Mouse (Mus musculus) cortical plate, adult 2 months (tissue): ENCODE data around the gene Proser1. TPM values are rescaled to one million over a fixed set of nuclear protein-coding genes. Genes with fewer than 3 reads are reported as not detected.
A peak's percentile ranks its signal among the peaks of the same experiment; 100 is the strongest.

Source experiments
- H3K27ac ChIP-seq: fragments of 200-500 bp; 2 replicates; pipeline ENCODE4 v1.5.1; 2012; ENCODE audit warnings: low read length, control low read depth, inconsistent platforms; ENCODE audit not compliant: insufficient read depth
- H3K4me1 ChIP-seq: fragments of 200-500 bp; 2 replicates; pipeline ENCODE4 v1.6.1; 2011; ENCODE audit warnings: low read length; ENCODE audit not compliant: control insufficient read depth, insufficient read depth
- H3K4me3 ChIP-seq: fragments of 200-500 bp; 2 replicates; pipeline ENCODE4 v1.5.1; 2011; ENCODE audit warnings: mild to moderate bottlenecking, low read length, control low read depth; ENCODE audit not compliant: insufficient read depth
- CTCF ChIP-seq: fragments of 200-500 bp; IDR thresholded peaks from 2 replicates; pipeline ENCODE4 v1.5.1; 2011; ENCODE audit warnings: mild to moderate bottlenecking, control low read depth, low read length; ENCODE audit not compliant: insufficient read depth; ENCODE audit errors: extremely low read depth
- POLR2A ChIP-seq: fragments of 200-500 bp; IDR thresholded peaks from 2 replicates; pipeline ENCODE4 v1.6.1; 2011; ENCODE audit warnings: mild to moderate bottlenecking, low read length, control low read depth; ENCODE audit not compliant: insufficient read depth; ENCODE audit errors: extremely low read depth
- polyA plus RNA-seq: library from polyadenylated mRNA; depleted of rRNA; stranded (reverse); fragments of >200 nt; gene quantifications from 2 replicates; pipeline ENCODE4 v1.2.3, GENCODE M21; 2012; rRNA removed

Gene Proser1
- polyA plus RNA-seq, 1 experiment: 12.6 TPM

DNA sequence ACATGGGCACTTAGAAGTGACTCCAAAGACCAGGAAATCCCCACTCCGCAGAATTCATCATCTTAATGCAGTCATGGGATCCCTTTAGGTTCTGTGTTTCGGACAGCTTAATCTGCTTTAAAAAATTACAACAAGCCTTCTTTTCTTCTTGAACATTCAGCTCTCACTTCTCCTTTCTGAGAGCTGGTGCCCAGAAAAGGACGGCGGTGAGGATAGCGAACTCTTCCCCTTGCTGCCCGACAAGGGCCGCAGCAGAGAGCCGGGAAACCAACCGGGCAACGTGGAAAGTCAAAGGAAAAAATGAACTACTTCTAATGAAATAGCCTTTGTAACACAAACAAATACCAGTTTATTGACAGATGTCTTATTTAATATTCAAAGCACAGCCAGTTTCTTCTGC lies 59.3 kb downstream of the Proser1 start:
- Histone ChIP-seq H3K4me3 (no peak overlapping the region), H3K27ac (no peak overlapping the region), H3K4me1 (no peaks in the 10 kb centered on the region)
- TF ChIP-seq CTCF (no peak), POLR2A (no peak)

DNA sequence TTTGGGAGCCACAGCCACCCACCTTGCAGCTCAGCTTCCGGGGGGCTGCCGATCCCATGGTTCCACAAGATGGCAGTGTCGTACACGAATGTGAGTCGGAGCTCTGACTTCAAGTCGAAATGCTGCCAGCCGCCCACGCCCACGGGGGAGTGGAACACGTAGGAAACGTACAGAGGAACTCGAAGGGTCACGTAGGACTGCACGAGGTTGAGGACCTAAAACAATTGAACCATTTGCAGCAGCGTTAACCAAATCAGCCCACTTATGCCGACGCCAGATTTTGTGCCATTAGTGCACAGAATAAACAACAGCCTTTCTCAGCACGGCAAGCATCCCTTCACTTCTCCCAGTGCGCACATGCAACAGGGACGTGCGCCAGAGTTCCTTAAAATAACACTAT lies 62.3 kb downstream of the Proser1 start:
- TF ChIP-seq CTCF (peak; percentile 66), POLR2A (no peak)
- Histone ChIP-seq H3K27ac (no peak overlapping the region), H3K4me1 (no peaks in the 10 kb centered on the region), H3K4me3 (peak overlapping the region; percentile 30)

DNA sequence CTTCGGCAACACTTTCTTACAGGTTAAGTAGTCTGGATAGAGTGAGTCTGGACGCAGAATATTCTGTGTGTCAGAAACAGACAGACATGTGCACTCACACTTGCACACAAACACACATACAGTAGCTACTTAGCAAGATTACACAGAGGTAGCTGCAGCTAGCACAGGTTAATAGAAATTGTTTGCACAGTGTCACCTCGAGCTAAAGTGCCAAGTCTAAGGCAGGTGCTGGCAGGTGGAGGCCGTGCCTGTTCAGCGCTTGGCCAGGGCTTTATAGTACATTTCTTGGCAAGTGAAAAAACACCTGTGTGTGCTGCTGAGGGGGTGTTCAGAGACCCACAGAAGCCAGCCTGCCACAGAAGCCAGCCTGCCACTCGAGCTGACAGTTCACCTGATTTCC lies 66.8 kb downstream of the Proser1 start:
- Histone ChIP-seq H3K4me3 (no peak overlapping the region), H3K27ac (no peak overlapping the region), H3K4me1 (no peaks in the 10 kb centered on the region)
- TF ChIP-seq CTCF (no peak), POLR2A (no peak)

Other genes with a start within 250 kb of the Proser1 start
- gene Nhlrc3, start 334 bp upstream of the Proser1 start, polyA plus RNA-seq: 7.5 and 8.2 TPM in 2 replicates
- 0.21 and 0.35 TPM in 2 replicates for gene Stoml3, start 25.0 kb downstream of the Proser1 start, polyA plus RNA-seq
- gene Frem2, start 193.7 kb downstream of the Proser1 start, polyA plus RNA-seq: 0.81 and 1.3 TPM in 2 replicates